Mouse (Mus musculus) embryonic facial prominence, embryonic 11.5 days (tissue): ENCODE results near the gene Grn. TPM values are rescaled to one million over a fixed set of nuclear protein-coding genes. Genes with fewer than 3 reads are reported as not detected.

Source experiments
- ATAC-seq: fragments of 200-750 bp; cut with Nextera tagmentation; replicated peaks from 2 replicates; pipeline ENCODE4 v1.8.0; 2017; ENCODE audit warnings: low read depth; ENCODE audit not compliant: insufficient number of reproducible peaks, low FRiP score, low TSS enrichment
- DNase-seq: peaks from one replicate; pipeline ENCODE4 v3.0.0-alpha.2; 2015; ENCODE audit warnings: low spot score
- H3K27ac ChIP-seq: fragments of 300-500 bp; sonication (generic); replicated peaks from 2 replicates; pipeline ENCODE4 v1.5.1; 2014; ENCODE audit warnings: mild to moderate bottlenecking, low read depth, low read length, control low read depth
- H3K27me3 ChIP-seq: fragments of 300-500 bp; sonication (generic); 2 replicates; pipeline ENCODE4 v1.6.1; 2014; ENCODE audit warnings: mild to moderate bottlenecking, low read length, moderate library complexity, mixed read lengths; ENCODE audit not compliant: control insufficient read depth, insufficient read depth
- H3K36me3 ChIP-seq: fragments of 300-500 bp; sonication (generic); replicated peaks from 2 replicates; pipeline ENCODE4 v1.6.1; 2014; ENCODE audit warnings: low read depth, mild to moderate bottlenecking, low read length, moderate library complexity, mixed read lengths; ENCODE audit not compliant: control insufficient read depth, insufficient read depth
- H3K4me1 ChIP-seq: fragments of 300-500 bp; sonication (generic); 2 replicates; pipeline ENCODE4 v1.6.1; 2014; ENCODE audit warnings: low read length, mixed read lengths; ENCODE audit not compliant: control insufficient read depth, insufficient read depth
- H3K4me2 ChIP-seq: fragments of 300-500 bp; sonication (generic); 2 replicates; pipeline ENCODE4 v1.6.1; 2014; ENCODE audit warnings: low read depth, mild to moderate bottlenecking, control low read depth, low read length, moderate library complexity
- H3K4me3 ChIP-seq: fragments of 300-500 bp; sonication (generic); 2 replicates; pipeline ENCODE4 v1.5.1; 2014; ENCODE audit warnings: low read depth, low read length, control low read depth
- H3K9ac ChIP-seq: fragments of 300-500 bp; sonication (generic); replicated peaks from 2 replicates; pipeline ENCODE4 v1.6.1; 2014; ENCODE audit warnings: mild to moderate bottlenecking, control low read depth, low read length
- H3K9me3 ChIP-seq: fragments of 300-500 bp; sonication (generic); replicated peaks from 2 replicates; pipeline ENCODE4 v1.6.1; 2016; ENCODE audit warnings: mild to moderate bottlenecking, low read length, inconsistent platforms, mixed read lengths; ENCODE audit not compliant: control insufficient read depth
- WGBS: fragments of 180-500 bp; shearing (Covaris S2); extraction: QIAGEN DNeasy Blood & Tissue Kit; methylation state at CpG from one replicate; pipeline ENCODE4 v1.1.7; 2014; 5-methylcytosine and 5-hydroxymethylcytosine counted together
- microRNA-seq: library from miRNA; unstranded; fragments of <30 nt; microRNA quantifications from one replicate; pipeline ENCODE4, GENCODE M21; 2016; ENCODE audit warnings: borderline number of aligned reads
- polyA plus RNA-seq: library from polyadenylated mRNA; unstranded; fragments of >200 nt; fragmentation: Nextera tagmentation; extraction: Ambion mirVana; gene quantifications from 2 replicates; pipeline ENCODE4 v1.2.1, GENCODE M21; 2014

Gene Grn
- polyA plus RNA-seq, 1 experiment from 2014 or later = 38.8 TPM

DNA sequence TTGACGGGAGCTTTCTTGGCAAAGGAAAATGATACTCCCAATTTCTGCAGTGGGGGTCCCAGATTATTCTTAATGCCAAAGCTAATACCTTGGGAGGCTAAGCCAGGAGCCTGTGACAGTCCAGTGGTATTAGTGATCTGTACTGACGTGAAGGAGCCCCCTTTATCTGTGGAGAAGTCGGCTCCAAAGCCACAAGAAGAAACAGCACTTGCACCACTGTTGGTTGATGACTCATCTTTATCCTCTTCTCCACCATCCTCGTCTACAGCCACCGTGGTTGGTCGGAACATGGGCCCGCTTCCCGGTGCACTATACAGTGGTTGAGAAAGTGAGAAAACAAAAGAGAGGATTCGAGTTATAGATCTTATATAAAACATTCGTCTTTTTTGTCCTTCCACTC, 51.7 kb downstream of the Grn start:
- Histone ChIP-seq H3K4me3 (no peak overlapping the region), H3K9me3 (no peaks in the 10 kb centered on the region), H3K27ac (no peak overlapping the region), H3K36me3 (peaks cover 17% of the 10 kb centered on the region), H3K27me3 (no peaks in the 10 kb centered on the region), H3K9ac (no peak overlapping the region), H3K4me1 (no peaks in the 10 kb centered on the region), H3K4me2 (no peak overlapping the region)
- ATAC-seq (no peak), DNase-seq (no peak)
- WGBS = 92% methylated on average over 10 of the region's 10 CpGs

Small RNA genes lying within 50 kb of the gene (microRNA-seq; reads per million reads assigned to microRNA genes)
- not detected for gene Mir6930

Other genes starting within 250 kb of the Grn start
- gene Lsm12, start 245.0 kb upstream of the Grn start, polyA plus RNA-seq = 71.3 and 76.5 TPM in 2 replicates
- gene G6pc3, start 240.7 kb upstream of the Grn start, polyA plus RNA-seq = 33.3 and 37.1 TPM in 2 replicates
- 21.9 and 24.0 TPM in 2 replicates for gene Hdac5, start 200.1 kb upstream of the Grn start, polyA plus RNA-seq
- gene BC030867, start 181.4 kb upstream of the Grn start, polyA plus RNA-seq = 20.8 and 20.9 TPM in 2 replicates
- gene Asb16, start 161.6 kb upstream of the Grn start, polyA plus RNA-seq = 0.11 TPM in 1 of 2 replicates, not detected in the other
- gene Tmub2, start 145.4 kb upstream of the Grn start, polyA plus RNA-seq = 40.9 and 50.1 TPM in 2 replicates
- 15.1 and 17.3 TPM in 2 replicates for gene Atxn7l3, start 133.7 kb upstream of the Grn start, polyA plus RNA-seq
- 81.0 and 84.5 TPM in 2 replicates for gene Ubtf, start 110.6 kb upstream of the Grn start, polyA plus RNA-seq
- gene Slc4a1, start 64.1 kb upstream of the Grn start, polyA plus RNA-seq = 25.8 and 28.5 TPM in 2 replicates
- 11.8 and 12.1 TPM in 2 replicates for gene Rundc3a, start 36.9 kb upstream of the Grn start, polyA plus RNA-seq
- 168 and 185 TPM in 2 replicates for gene Slc25a39, start 22.4 kb upstream of the Grn start, polyA plus RNA-seq
- gene Fam171a2, start 17.4 kb downstream of the Grn start, polyA plus RNA-seq = 8.6 and 8.8 TPM in 2 replicates
- gene Itga2b, start 39.8 kb downstream of the Grn start, polyA plus RNA-seq = 4.4 and 4.5 TPM in 2 replicates
- gene Gpatch8, start 126.1 kb downstream of the Grn start, polyA plus RNA-seq = 43.2 and 43.4 TPM in 2 replicates
- gene Gm11627, start 149.1 kb downstream of the Grn start, polyA plus RNA-seq = 10.5 and 10.6 TPM in 2 replicates
- 53.3 and 57.0 TPM in 2 replicates for gene Fzd2, start 174.1 kb downstream of the Grn start, polyA plus RNA-seq
- gene Meioc, start 233.4 kb downstream of the Grn start, polyA plus RNA-seq = 1.0 and 1.3 TPM in 2 replicates